Mouse (Mus musculus) forebrain, embryonic 15.5 days (tissue): Measurements from ENCODE around the gene Iqcf1. TPM values are rescaled to one million over a fixed set of nuclear protein-coding genes. Genes with fewer than 3 reads are reported as not detected.

ENCODE experiments used
- ATAC-seq: fragments of 200-750 bp; cut with Nextera tagmentation; replicated peaks from 2 replicates; pipeline ENCODE4 v1.8.0; 2017; ENCODE audit warnings: mild to moderate bottlenecking, moderate TSS enrichment, moderate library complexity
- H3K27ac ChIP-seq: fragments of 300-500 bp; sonication (generic); replicated peaks from 2 replicates; pipeline ENCODE4 v1.5.1; 2015; ENCODE audit warnings: mild to moderate bottlenecking, inconsistent platforms
- H3K27me3 ChIP-seq: fragments of 300-500 bp; sonication (generic); 2 replicates; pipeline ENCODE4 v1.6.1; 2015; ENCODE audit warnings: inconsistent platforms
- H3K36me3 ChIP-seq: fragments of 300-500 bp; sonication (generic); 2 replicates; pipeline ENCODE4 v1.6.1; 2015; ENCODE audit warnings: mild to moderate bottlenecking, inconsistent platforms
- H3K4me1 ChIP-seq: fragments of 300-500 bp; sonication (generic); 2 replicates; pipeline ENCODE4 v1.6.1; 2015; ENCODE audit warnings: inconsistent platforms
- H3K4me2 ChIP-seq: fragments of 300-500 bp; sonication (generic); replicated peaks from 2 replicates; pipeline ENCODE4 v1.6.1; 2015; ENCODE audit warnings: mild to moderate bottlenecking, inconsistent platforms
- H3K4me3 ChIP-seq: fragments of 300-500 bp; sonication (generic); 2 replicates; pipeline ENCODE4 v1.5.1; 2015; ENCODE audit warnings: mild to moderate bottlenecking, inconsistent platforms
- H3K9ac ChIP-seq: fragments of 300-500 bp; sonication (generic); replicated peaks from 2 replicates; pipeline ENCODE4 v1.6.1; 2015; ENCODE audit warnings: mild to moderate bottlenecking, inconsistent platforms
- H3K9me3 ChIP-seq: fragments of 300-500 bp; sonication (generic); 2 replicates; pipeline ENCODE4 v1.6.1; 2016; ENCODE audit warnings: inconsistent platforms
- WGBS: fragments of 180-500 bp; shearing (Covaris S2); methylation state at CpG from one replicate; pipeline ENCODE4 v1.1.7; 2015; ENCODE audit warnings: mixed read lengths; 5-methylcytosine and 5-hydroxymethylcytosine counted together
- polyA plus RNA-seq: library from polyadenylated mRNA; unstranded; fragments of >200 nt; fragmentation: Nextera tagmentation; extraction: Ambion mirVana; gene quantifications from 2 replicates; pipeline ENCODE4 v1.2.1, GENCODE M21; 2015

Gene Iqcf1
- polyA plus RNA-seq, 1 experiment from 2014 or later, result not detected

- WGBS, result 51% methylated on average over 5 of the region's 5 CpGs
- Histone ChIP-seq H3K9ac (no peak overlapping the region), H3K4me2 (no peak overlapping the region), H3K36me3 (peaks cover 25% of the 10 kb centered on the region), H3K27ac (0 out of 2 replicates have a peak overlapping the region, but pooled peaks have one; percentile 12), H3K27me3 (no peaks in the 10 kb centered on the region), H3K4me3 (no peak overlapping the region), H3K4me1 (peaks cover 59% of the 10 kb centered on the region), H3K9me3 (no peaks in the 10 kb centered on the region)
- no peak for ATAC-seq
These were observed 41.8 kb upstream of the Iqcf1 start for GRCm38 (mm10) chr9:106457920-106458319.

GRCm38 (mm10) chr9:106459946-106460345, 39.8 kb upstream of the Iqcf1 start:
- Histone ChIP-seq H3K27me3 (no peaks in the 10 kb centered on the region), H3K4me2 (no peak overlapping the region), H3K4me3 (no peak overlapping the region), H3K9me3 (no peaks in the 10 kb centered on the region), H3K4me1 (peaks cover 59% of the 10 kb centered on the region), H3K9ac (no peak overlapping the region), H3K27ac (no peak overlapping the region), H3K36me3 (peaks cover 33% of the 10 kb centered on the region)
- ATAC-seq, result no peak
- 76% methylated on average over 15 of the region's 15 CpGs for WGBS

GRCm38 (mm10) chr9:106460401-106461025, 39.3 kb upstream of the Iqcf1 start:
- Histone ChIP-seq H3K9me3 (no peaks in the 10 kb centered on the region), H3K4me3 (no peak overlapping the region), H3K27me3 (no peaks in the 10 kb centered on the region), H3K4me1 (peaks cover 57% of the 10 kb centered on the region), H3K9ac (no peak overlapping the region), H3K27ac (no peak overlapping the region), H3K36me3 (peaks cover 33% of the 10 kb centered on the region), H3K4me2 (no peak overlapping the region)
- 73% methylated on average over 18 of the region's 18 CpGs for WGBS
- ATAC-seq, result no peak

- Histone ChIP-seq H3K9ac (no peak overlapping the region), H3K36me3 (peaks cover 33% of the 10 kb centered on the region)
These were observed 38.7 kb upstream of the Iqcf1 start for GRCm38 (mm10) chr9:106461026-106461415.

GRCm38 (mm10) chr9:106461641-106462429, 37.9 kb upstream of the Iqcf1 start:
- Histone ChIP-seq H3K4me1 (peaks cover 51% of the 10 kb centered on the region), H3K27me3 (no peaks in the 10 kb centered on the region), H3K9me3 (no peaks in the 10 kb centered on the region), H3K4me3 (no peak overlapping the region), H3K27ac (no peak overlapping the region), H3K4me2 (no peak overlapping the region), H3K36me3 (peaks cover 33% of the 10 kb centered on the region), H3K9ac (no peak overlapping the region)
- ATAC-seq, result no peak
- WGBS, result 87% methylated on average over 16 of the region's 16 CpGs

More at GRCm38 (mm10) chr9:106461026-106461415, 38.7 kb upstream of the Iqcf1 start:
- peaks cover 57% of the 10 kb centered on the region for H3K4me1 ChIP-seq
- no peak for ATAC-seq
- no peak overlapping the region for H3K4me2 ChIP-seq
- H3K27me3 ChIP-seq, result no peaks in the 10 kb centered on the region
- H3K9me3 ChIP-seq, result no peaks in the 10 kb centered on the region
- H3K4me3 ChIP-seq, result no peak overlapping the region
- no peak overlapping the region for H3K27ac ChIP-seq
- WGBS, result 92% methylated on average over 9 of the region's 9 CpGs

- Histone ChIP-seq H3K4me2 (no peak overlapping the region), H3K9ac (no peak overlapping the region), H3K27me3 (no peaks in the 10 kb centered on the region), H3K4me1 (peaks cover 46% of the 10 kb centered on the region), H3K4me3 (no peak overlapping the region), H3K27ac (no peak overlapping the region), H3K36me3 (peaks cover 33% of the 10 kb centered on the region), H3K9me3 (no peaks in the 10 kb centered on the region)
- 92% methylated on average over 12 of the region's 12 CpGs for WGBS
- no peak for ATAC-seq
These were observed 37.4 kb upstream of the Iqcf1 start for GRCm38 (mm10) chr9:106462430-106462800.

GRCm38 (mm10) chr9:106463122-106464063, 36.4 kb upstream of the Iqcf1 start:
- peaks cover 36% of the 10 kb centered on the region for H3K4me1 ChIP-seq
- H3K27me3 ChIP-seq, result no peaks in the 10 kb centered on the region
- WGBS, result 77% methylated on average over 21 of the region's 21 CpGs
- no peak overlapping the region for H3K27ac ChIP-seq
- H3K36me3 ChIP-seq, result peaks cover 33% of the 10 kb centered on the region
- H3K9me3 ChIP-seq, result no peaks in the 10 kb centered on the region
- no peak overlapping the region for H3K4me2 ChIP-seq
- H3K4me3 ChIP-seq, result no peak overlapping the region
- ATAC-seq, result no peak
- H3K9ac ChIP-seq, result no peak overlapping the region

- H3K36me3 ChIP-seq, result peaks cover 31% of the 10 kb centered on the region
- H3K9me3 ChIP-seq, result no peaks in the 10 kb centered on the region
- WGBS, result 1% methylated on average over 91 of the region's 99 CpGs
- ATAC-seq, result peak; percentile 83
- no peaks in the 10 kb centered on the region for H3K27me3 ChIP-seq
- peak overlapping the region; percentile 70 for H3K27ac ChIP-seq
- H3K4me2 ChIP-seq, result peak overlapping the region; percentile 75
- peak overlapping the region; percentile 45 for H3K4me3 ChIP-seq
- H3K4me1 ChIP-seq, result peaks cover 25% of the 10 kb centered on the region
- peak overlapping the region; percentile 59 for H3K9ac ChIP-seq
These were observed 34.8 kb upstream of the Iqcf1 start for GRCm38 (mm10) chr9:106464751-106465541.

GRCm38 (mm10) chr9:106465571-106466200, 34.1 kb upstream of the Iqcf1 start, which contains the start of gene Gpr62:
Gene Gpr62, minus strand, starts transcription at chr9:106465938.
- Histone ChIP-seq H3K9ac (peak within 1 kb of the TSS; percentile 59), H3K27me3 (no peaks in the 10 kb centered on the region), H3K36me3 (peaks cover 25% of the 10 kb centered on the region), H3K4me2 (peak within 1 kb of the TSS; percentile 75), H3K27ac (peak within 1 kb of the TSS; percentile 70), H3K9me3 (no peaks in the 10 kb centered on the region), H3K4me3 (peak within 1 kb of the TSS; percentile 45), H3K4me1 (peaks cover 19% of the 10 kb centered on the region)
- ATAC-seq, result peak; percentile 56
- WGBS, result 25% methylated on average over 26 of the region's 26 CpGs

- Histone ChIP-seq H3K27me3 (no peaks in the 10 kb centered on the region), H3K4me3 (no peak overlapping the region), H3K4me2 (no peak overlapping the region), H3K4me1 (peaks cover 19% of the 10 kb centered on the region), H3K9ac (no peak overlapping the region), H3K36me3 (peaks cover 17% of the 10 kb centered on the region), H3K9me3 (no peaks in the 10 kb centered on the region), H3K27ac (no peak overlapping the region)
- 91% methylated on average over 6 of the region's 6 CpGs for WGBS
- no peak for ATAC-seq
These were observed 33.0 kb upstream of the Iqcf1 start for GRCm38 (mm10) chr9:106466721-106467120.

- peaks cover 19% of the 10 kb centered on the region for H3K4me1 ChIP-seq
- no peaks in the 10 kb centered on the region for H3K9me3 ChIP-seq
- ATAC-seq, result no peak
- no peaks in the 10 kb centered on the region for H3K27me3 ChIP-seq
- no peak overlapping the region for H3K27ac ChIP-seq
- no peak overlapping the region for H3K4me2 ChIP-seq
- no peak overlapping the region for H3K9ac ChIP-seq
- WGBS, result 85% methylated on average over 7 of the region's 7 CpGs
- no peak overlapping the region for H3K4me3 ChIP-seq
- peaks cover 8% of the 10 kb centered on the region for H3K36me3 ChIP-seq
These were observed 32.0 kb upstream of the Iqcf1 start for GRCm38 (mm10) chr9:106467746-106468145.
